Mouse (Mus musculus): ENCODE measurements around the gene Shank2.

DNA sequence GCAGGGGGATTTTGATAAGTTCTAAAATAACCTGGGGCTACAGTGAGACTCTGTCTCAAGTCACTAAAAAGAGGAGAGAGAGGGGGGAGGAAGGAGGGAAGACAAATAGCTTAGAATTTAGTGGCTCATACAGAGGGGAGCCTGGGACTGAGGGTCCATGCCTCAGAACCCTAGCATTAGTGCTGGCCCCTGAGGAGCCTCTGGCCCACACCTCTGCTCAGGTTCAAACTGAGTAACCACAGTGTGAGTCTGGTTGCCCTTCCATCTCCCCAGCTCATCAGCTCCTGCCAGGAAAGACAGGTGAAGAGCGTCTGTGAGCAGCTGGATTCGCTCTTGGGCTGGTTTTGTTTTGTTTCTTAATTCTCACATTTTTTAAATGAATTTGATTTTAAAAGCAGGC lies 415.5 kb downstream of the Shank2 start:
- TF ChIP-seq CTCF (IDR thresholded peaks at IDR 0.05; ENCODE audit: low read depth) (no peak), EP300 (IDR thresholded peaks at IDR 0.05; ENCODE audit: low read depth) (no peak)

All from liver, postnatal 0 days (tissue).